Mouse (Mus musculus): ENCODE results near the gene Hpca. TPM values are rescaled to one million over a fixed set of nuclear protein-coding genes. Genes with fewer than 3 reads are reported as not detected.

Gene Hpca
- total and polyA plus RNA-seq, 2 experiments from 2014 or later: 128 to 129 TPM

GRCm38 (mm10) chr4:129142439-129143045, 20.7 kb upstream of the Hpca start:
- DNase-seq: no peak

GRCm38 (mm10) chr4:129141560-129142438, 20.0 kb upstream of the Hpca start:
- no peak overlapping the region for H3K9ac ChIP-seq
- peaks cover 11% of the 10 kb centered on the region for H3K4me1 ChIP-seq (ENCODE audit: insufficient read depth)
- H3K27ac ChIP-seq (ENCODE audit: low read depth, low read length): no peak overlapping the region
- WGBS: 64% methylated on average over 17 of the region's 17 CpGs
- no peaks in the 10 kb centered on the region for H3K9me3 ChIP-seq (ENCODE audit: low read length)
- TF ChIP-seq CTCF (IDR thresholded peaks at IDR 0.05; ENCODE audit: low read depth): no peak
- no peak overlapping the region for H3K4me2 ChIP-seq (ENCODE audit: low read depth)
- H3K4me3 ChIP-seq (ENCODE audit: low read depth, low read length): no peak overlapping the region
- no peaks in the 10 kb centered on the region for H3K27me3 ChIP-seq (ENCODE audit: insufficient read depth, low read length)
- peak; percentile 47; the same call in 1 of the 2 replicates for ATAC-seq
- no peak for DNase-seq
- H3K36me3 ChIP-seq (ENCODE audit: insufficient read depth): no peaks in the 10 kb centered on the region

More at GRCm38 (mm10) chr4:129142439-129143045, 20.7 kb upstream of the Hpca start:
- H3K27ac ChIP-seq (ENCODE audit: low read depth, low read length): no peak overlapping the region
- no peaks in the 10 kb centered on the region for H3K36me3 ChIP-seq (ENCODE audit: insufficient read depth)
- TF ChIP-seq CTCF (IDR thresholded peaks at IDR 0.05; ENCODE audit: low read depth): no peak
- peaks cover 11% of the 10 kb centered on the region for H3K4me1 ChIP-seq (ENCODE audit: insufficient read depth)
- H3K4me2 ChIP-seq (ENCODE audit: low read depth): no peak overlapping the region
- H3K9me3 ChIP-seq (ENCODE audit: low read length): no peaks in the 10 kb centered on the region
- H3K9ac ChIP-seq: no peak overlapping the region
- no peaks in the 10 kb centered on the region for H3K27me3 ChIP-seq (ENCODE audit: insufficient read depth, low read length)
- no peak for ATAC-seq
- no peak overlapping the region for H3K4me3 ChIP-seq (ENCODE audit: low read depth, low read length)
- 70% methylated on average over 11 of the region's 11 CpGs for WGBS

- Histone ChIP-seq H3K4me1 (ENCODE audit: insufficient read depth) (peaks cover 15% of the 10 kb centered on the region), H3K27me3 (ENCODE audit: insufficient read depth, low read length) (0 out of 2 replicates have a peak, but pooled peaks cover under 1% of the 10 kb centered on the region), H3K36me3 (ENCODE audit: insufficient read depth) (no peaks in the 10 kb centered on the region), H3K4me2 (ENCODE audit: low read depth) (no peak overlapping the region), H3K27ac (ENCODE audit: low read depth, low read length) (no peak overlapping the region), H3K9me3 (ENCODE audit: low read length) (no peaks in the 10 kb centered on the region), H3K4me3 (ENCODE audit: low read depth, low read length) (no peak overlapping the region), H3K9ac (no peak overlapping the region)
- TF ChIP-seq CTCF (IDR thresholded peaks at IDR 0.05; ENCODE audit: low read depth): no peak
- WGBS: 89% methylated on average over 4 of the region's 4 CpGs
- ATAC-seq: no peak
- no peak for DNase-seq
Observed at GRCm38 (mm10) chr4:129140808-129141207, 19.0 kb upstream of the Hpca start.

- H3K4me3 ChIP-seq (ENCODE audit: low read depth, low read length): no peak overlapping the region
- no peak for ATAC-seq
- H3K4me1 ChIP-seq (ENCODE audit: insufficient read depth): peaks cover 9% of the 10 kb centered on the region; the same call in 1 of the 2 replicates
- H3K9me3 ChIP-seq (ENCODE audit: low read length): no peaks in the 10 kb centered on the region
- DNase-seq: no peak
- H3K9ac ChIP-seq: no peak overlapping the region
- no peak overlapping the region for H3K4me2 ChIP-seq (ENCODE audit: low read depth)
- TF ChIP-seq CTCF (IDR thresholded peaks at IDR 0.05; ENCODE audit: low read depth): no peak
- no peak overlapping the region for H3K27ac ChIP-seq (ENCODE audit: low read depth, low read length)
- H3K27me3 ChIP-seq (ENCODE audit: insufficient read depth, low read length): 0 out of 2 replicates have a peak, but pooled peaks cover 3% of the 10 kb centered on the region
- H3K36me3 ChIP-seq (ENCODE audit: insufficient read depth): no peaks in the 10 kb centered on the region
- 93% methylated on average over 5 of the region's 5 CpGs for WGBS
Observed at GRCm38 (mm10) chr4:129139642-129140041, 17.8 kb upstream of the Hpca start.

GRCm38 (mm10) chr4:129137392-129138321, 15.8 kb upstream of the Hpca start:
- H3K9me3 ChIP-seq (ENCODE audit: low read length): no peaks in the 10 kb centered on the region
- peaks cover 4% of the 10 kb centered on the region; the same call in 1 of the 2 replicates for H3K4me1 ChIP-seq (ENCODE audit: insufficient read depth)
- H3K36me3 ChIP-seq (ENCODE audit: insufficient read depth): no peaks in the 10 kb centered on the region
- peak overlapping the region; percentile 64 for H3K4me3 ChIP-seq (ENCODE audit: low read depth, low read length)
- H3K4me2 ChIP-seq (ENCODE audit: low read depth): peak overlapping the region; percentile 95
- no peak for ATAC-seq
- 0 out of 2 replicates have a peak, but pooled peaks cover 3% of the 10 kb centered on the region for H3K27me3 ChIP-seq (ENCODE audit: insufficient read depth, low read length)
- H3K27ac ChIP-seq (ENCODE audit: low read depth, low read length): no peak overlapping the region
- TF ChIP-seq CTCF (IDR thresholded peaks at IDR 0.05; ENCODE audit: low read depth): no peak
- H3K9ac ChIP-seq: peak overlapping the region; percentile 65; the same call in 1 of the 2 replicates
- WGBS: 50% methylated on average over 14 of the region's 14 CpGs
- no peak for DNase-seq
